Mouse (Mus musculus): ENCODE measurements around the gene Fgg. TPM values are rescaled to one million over a fixed set of nuclear protein-coding genes. Genes with fewer than 3 reads are reported as not detected.

Gene Fgg
- total RNA-seq, 4 experiments from 2014 or later: not detected

Other genes with a start within 250 kb of the Fgg start
- under 1 TPM; 0.35 to 0.59 (median 0.46) TPM for gene Rbm46, start 131.2 kb upstream of the Fgg start, total RNA-seq (2022)
- gene Lrat, start 103.8 kb upstream of the Fgg start, total RNA-seq (2022): under 1 TPM; 0.07 to 0.14 (median 0.12) TPM
- gene Fga, start 18.4 kb downstream of the Fgg start, total RNA-seq (2022): not detected
- not detected for gene Fgb, start 42.1 kb downstream of the Fgg start, total RNA-seq (2022)
- 10 to 100 TPM; 43.0 to 46.5 (median 44.3) TPM for gene Plrg1, start 47.8 kb downstream of the Fgg start, total RNA-seq (2022)
- 1 to 10 TPM; 4.0 to 5.6 (median 4.6) TPM for gene Dchs2, start 120.2 kb downstream of the Fgg start, total RNA-seq (2022)